Mouse (Mus musculus) urinary bladder, adult 2 months (tissue): ENCODE results near the gene Rpl35a. TPM values are rescaled to one million over a fixed set of nuclear protein-coding genes. Genes with fewer than 3 reads are reported as not detected.
A peak's percentile ranks its signal among the peaks of the same experiment; 100 is the strongest.
"Not testable (repeated sequence)": the region's sequence is repeated elsewhere in the genome, so short reads cannot be mapped to it uniquely, and the experiment has no call there.

Experiments used
- DNase-seq: peaks from one replicate; pipeline ENCODE4 v3.0.0; 2022; ENCODE audit warnings: low spot score
- polyA plus RNA-seq: library from polyadenylated mRNA; depleted of rRNA; stranded (reverse); fragments of >200 nt; gene quantifications from 2 replicates; pipeline ENCODE4 v1.2.3, GENCODE M21; 2012

Gene Rpl35a
- polyA plus RNA-seq, 1 experiment = 1,643 TPM

DNA sequence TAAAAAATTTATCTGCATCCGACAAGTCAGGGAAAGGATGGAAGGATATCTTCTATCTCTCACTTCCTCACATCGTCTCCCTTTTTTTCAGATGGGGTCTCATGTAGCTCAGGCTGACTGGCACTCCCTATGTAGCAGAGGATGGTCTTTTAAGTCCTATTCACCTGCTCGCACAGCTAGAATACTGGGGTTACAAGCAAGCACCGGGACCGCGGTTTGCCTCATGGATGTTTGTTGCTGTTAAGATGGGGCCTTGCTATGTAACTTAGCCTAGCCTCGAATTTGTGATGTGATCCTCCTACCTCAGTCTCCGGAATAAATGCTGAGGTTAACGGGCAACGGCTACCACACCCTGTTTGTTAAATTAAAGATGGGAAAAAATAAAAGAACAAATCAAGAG lies 598 bp upstream of the Rpl35a start:
- DNase-seq = no peak

DNA sequence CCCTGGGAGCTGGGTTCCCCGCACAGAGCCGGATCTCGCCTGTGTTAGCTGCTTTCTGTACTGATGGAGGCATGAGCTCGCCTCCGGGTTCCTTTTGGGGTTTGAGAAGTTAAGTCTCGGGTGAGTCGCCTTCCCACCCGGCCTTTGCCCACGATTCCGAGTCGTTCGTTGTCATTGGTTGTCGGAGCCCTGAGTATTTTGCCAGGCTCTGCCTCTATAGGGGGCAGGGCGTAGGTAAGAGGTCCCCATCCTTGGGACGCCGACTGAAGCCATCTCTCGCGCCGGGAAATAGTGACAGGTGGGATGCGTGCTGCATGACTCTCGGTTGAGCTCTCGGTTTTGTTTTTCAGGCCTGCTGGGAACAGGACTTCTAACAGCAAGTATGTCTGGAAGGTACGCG lies 533 bp downstream of the Rpl35a start:
- DNase-seq = no peak

DNA sequence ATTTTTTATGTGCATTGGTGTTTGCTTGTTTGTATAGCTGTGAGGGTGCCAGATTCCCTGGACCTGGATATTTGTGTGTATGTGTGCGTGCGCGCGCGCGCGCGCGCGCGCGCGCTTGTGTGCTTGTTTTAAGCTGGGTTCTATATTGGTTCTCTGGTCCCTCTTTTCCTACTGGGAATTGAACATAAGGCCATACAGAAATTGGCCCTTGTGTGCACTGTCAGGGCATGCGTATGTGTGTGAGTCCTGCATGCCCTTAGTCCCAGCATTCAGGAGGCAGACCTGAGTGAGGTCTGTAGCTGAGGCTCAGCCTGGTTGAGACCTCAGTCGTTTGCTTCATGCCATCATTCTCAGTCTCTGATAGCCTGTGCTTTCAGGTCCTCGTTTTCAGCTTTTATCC lies 1.8 kb downstream of the Rpl35a start:
- no peak for DNase-seq

DNA sequence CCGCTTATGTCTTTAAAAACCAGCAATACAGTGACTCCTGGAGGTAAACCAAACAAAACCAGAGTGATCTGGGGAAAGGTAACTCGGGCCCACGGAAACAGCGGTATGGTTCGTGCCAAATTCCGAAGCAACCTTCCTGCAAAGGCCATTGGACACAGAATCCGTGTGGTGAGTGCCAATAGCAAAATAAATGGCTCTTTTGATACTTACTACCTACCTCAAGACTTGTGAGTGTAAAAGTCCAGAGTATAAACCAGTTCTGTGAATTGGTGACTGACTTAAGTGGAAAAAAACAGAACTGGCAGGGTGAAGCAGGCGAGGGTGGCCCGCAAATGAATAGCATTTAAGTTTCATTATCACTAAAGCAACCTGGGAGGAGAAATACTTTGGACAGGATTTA lies 2.4 kb downstream of the Rpl35a start:
- not testable (repeated sequence) for DNase-seq

DNA sequence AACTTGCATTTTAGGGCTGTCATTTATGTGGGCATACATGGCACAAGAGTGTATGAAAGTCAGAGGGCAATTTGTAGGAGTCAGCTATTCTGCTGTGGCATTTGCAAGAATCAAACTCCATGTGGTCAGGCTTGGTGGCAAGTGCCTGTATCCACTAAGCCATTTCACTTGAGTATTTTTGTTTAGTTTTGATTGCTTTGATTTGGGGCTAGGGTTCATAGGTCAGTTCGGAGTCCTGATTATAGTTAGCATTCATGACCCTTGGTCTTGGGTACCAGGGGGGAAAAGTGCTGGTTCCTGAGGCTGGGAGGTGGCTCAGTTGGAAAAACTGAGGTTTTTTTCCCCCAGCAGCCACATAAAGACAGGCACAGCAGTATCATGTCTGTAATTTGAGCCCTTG lies 3.2 kb downstream of the Rpl35a start:
- DNase-seq = no peak

DNA sequence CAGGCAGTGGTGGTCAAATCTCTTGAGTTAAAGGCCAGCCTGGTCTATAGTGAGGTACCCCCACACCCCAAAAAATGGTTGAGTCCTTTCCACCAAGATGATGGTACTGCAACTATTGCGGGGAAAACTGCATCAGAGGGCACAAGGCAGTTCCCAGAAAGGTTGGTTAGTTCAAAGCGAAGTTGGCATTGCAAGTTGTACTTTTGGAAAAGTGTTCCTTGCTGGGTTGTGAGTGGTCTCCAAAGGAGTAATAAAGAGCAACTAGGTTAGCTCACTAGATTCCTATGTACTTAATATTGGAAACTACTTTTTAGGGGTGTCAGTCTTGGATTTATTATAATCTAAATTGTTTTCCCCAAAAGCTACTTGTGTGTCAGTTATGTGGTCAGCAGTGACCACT lies 4.7 kb downstream of the Rpl35a start:
- DNase-seq = no peak

DNA sequence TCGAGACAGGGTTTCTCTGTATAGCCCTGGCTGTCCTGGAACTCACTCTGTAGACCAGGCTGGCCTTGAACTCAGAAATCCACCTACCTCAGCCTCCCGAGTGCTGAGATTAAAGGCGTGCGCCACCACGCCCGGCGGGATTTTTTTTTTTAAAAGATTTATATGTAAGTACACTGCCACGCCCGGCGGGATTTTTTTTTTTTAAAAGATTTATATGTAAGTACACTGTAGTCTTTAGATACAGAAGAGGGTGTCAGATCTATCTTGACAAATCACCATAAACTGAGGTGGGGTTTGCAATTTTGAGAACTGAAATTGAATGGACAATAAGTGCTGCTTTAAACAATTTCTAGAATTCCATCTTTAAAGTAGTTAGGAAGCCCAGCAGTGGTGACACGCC lies 5.1 kb downstream of the Rpl35a start:
- no peak for DNase-seq

DNA sequence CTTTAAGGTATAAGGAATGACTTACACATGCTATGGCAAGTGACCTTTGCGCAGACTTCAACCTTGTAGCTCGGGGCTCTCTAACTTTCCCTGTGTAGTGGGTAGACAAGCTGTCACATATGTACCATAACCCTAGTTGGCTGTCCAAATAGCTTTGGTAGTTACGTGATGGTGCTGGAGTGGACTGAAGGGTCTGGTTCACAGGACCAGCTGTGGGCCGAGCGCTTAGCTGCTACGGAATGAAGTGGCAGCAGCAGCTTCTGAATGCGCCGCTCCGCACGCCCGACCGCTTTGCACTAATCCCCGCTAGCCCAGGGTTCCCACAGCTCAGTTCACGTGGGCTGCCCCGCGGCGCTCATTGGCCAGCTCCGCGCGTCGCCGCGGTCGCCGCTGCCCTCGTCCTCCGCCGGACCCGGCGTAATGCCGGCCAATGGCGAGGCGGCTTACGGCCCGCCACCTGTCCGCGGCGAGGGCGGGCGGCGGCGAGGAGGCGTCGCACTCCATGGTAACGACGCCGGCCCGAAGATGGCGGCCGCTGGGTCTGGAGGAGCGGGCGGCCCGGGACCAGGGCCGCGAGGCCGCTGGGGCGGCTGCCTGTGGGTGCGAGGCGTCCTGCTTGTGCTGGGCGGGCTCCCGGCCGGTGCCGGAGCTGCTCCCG lies 5.9 kb downstream of the Rpl35a start, which contains the start of gene Lmln:
Lmln (plus strand) TSS at position 498 of the 658 bp plus-strand sequence.
- DNase-seq = peak; percentile 77

DNA sequence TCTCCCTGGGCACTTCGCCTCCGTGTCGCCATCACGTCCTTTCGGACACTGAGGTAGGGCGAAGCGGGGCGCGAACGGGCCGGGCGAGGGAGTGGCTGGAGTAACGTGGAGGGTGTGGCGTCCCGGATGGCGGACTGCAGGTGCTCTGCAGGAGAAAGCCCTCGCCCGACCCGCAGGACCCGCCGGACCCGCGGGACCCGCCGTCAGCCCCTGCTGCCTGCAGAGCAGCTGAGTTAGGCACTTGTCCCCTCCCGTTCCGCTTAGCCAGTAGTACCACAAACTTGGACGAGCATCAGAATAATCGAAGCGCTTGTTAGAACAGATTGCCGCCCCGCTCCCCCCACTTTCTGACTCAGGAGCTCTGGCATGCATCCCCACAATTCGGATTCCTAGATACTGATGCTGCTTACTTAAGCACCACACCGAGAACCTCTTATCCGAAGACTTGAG lies 6.5 kb downstream of the Rpl35a start:
- no peak for DNase-seq

DNA sequence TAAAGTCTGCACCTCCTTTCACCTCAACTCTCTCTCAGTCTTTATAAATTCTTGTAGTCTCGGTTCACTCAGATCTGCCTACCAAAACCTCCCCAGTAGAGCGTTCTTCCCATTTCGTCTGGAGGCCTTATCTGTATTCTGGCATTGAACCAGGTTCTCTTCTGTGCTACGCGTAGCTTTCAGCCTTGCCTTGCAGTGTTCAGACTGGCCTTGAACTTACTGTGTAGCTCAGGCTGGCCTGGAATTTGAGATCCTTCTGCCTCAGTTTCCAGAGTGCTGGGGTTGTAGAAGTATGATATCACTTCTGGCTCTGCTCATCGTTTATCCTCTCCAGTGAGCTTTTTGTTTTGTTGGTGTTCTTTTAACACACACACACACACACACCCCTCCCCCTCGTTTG lies 7.0 kb downstream of the Rpl35a start:
- DNase-seq = no peak

DNA sequence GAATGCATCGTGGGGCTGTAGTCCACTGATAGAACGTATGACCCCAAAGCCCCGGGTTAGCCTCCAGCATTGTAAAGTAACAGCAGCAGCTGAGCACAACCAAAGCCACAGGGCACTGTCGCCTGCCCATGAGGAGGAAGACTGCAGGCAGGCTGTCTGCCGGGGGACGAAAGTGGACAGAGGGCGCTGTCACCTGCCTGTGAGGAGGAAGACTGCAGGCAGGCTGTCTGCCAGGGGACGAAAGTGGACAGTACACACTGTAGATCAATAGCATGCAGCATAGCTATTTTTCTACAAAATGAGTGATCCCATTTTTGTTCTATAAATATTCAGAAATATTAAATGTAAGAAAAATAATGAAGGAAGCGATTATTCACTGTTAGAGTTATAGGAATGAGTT lies 8.4 kb downstream of the Rpl35a start:
- DNase-seq = no peak

DNA sequence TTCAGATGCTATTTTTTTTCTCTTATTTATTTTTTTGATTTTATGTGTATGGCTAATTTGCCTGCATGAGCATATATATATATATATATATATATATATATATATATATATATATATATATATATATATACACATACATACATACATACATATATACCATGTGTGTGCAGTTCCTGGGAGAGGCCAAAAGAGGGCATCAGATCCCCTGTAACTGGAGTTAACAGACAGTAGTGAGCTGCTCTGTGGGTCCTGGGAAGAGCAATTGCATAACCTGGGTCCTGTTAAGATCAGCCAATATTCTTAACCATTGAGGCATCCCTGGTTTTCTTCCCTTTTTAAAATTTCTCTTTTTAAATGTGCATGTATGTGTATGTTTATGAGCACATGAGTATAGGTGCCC lies 14.7 kb downstream of the Rpl35a start:
- no peak for DNase-seq

DNA sequence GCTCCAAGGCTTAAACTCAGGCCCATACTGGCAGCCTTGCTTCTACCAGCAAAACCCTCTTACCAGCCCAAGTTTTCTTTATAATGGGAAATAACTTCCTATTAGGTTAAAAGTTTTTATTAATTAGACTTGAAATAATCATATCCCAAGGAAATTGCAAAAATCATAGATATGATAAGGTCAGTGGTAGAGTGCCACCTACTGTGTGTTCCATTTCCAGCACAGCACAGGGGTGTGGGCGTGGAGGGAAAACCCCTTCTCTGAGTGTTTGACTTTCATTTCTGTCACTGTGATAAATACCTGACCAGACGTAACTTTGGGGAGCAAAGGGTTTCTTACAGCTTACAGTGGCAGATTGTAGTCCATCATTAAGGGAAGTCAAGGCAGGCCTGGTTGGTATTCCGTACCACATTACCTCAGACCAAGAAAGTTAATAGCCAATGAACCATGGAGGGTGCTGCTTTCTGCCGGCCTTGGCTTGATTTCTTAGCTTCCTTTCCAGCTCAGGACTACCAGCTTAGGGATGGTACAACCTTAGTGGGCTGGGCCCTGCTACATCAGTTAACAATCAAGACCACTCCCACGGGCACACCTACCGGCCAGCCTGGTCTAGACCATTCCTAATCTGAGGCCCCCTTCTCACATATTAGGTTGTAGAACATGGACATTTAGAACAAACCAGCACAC lies 16.8 kb downstream of the Rpl35a start:
- DNase-seq = no peak

DNA sequence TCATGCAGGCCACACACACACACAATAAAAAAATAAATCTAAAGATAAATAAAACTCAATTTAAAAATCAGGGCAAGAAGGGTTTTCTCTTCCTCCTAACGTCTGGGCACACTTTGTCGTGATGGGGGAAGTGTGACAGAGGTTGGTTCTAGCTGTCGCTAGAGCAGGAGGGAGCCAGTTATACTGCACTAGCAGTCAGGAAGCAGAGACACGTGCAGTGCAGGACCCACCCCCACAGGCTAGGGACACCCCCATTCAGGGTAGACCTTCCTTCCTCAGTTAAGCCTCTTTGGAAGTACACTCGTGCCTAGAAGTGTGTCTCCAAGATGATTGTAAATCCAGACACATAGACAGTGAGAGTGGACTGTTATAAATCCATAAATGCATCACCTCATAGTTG lies 18.7 kb downstream of the Rpl35a start:
- DNase-seq = no peak

DNA sequence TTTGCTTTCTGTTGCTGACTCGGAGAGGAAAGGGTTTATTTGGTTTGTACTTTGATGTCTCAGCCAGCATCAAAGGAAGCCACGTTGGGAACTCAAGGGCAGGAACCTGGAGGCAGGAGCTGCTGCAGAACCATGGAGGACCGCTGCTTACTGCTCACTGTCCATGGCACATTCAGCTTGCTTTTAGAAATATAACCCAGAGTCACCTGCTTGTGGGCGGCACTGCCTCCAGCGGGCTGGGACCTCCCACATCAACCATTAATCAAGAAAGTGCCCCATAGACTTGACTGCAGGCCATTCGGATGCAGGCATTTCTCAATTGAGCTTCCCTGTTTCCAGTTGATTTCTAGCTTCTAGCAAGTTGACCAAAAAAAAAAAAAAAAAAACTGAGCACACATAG lies 19.8 kb downstream of the Rpl35a start:
- DNase-seq = no peak

DNA sequence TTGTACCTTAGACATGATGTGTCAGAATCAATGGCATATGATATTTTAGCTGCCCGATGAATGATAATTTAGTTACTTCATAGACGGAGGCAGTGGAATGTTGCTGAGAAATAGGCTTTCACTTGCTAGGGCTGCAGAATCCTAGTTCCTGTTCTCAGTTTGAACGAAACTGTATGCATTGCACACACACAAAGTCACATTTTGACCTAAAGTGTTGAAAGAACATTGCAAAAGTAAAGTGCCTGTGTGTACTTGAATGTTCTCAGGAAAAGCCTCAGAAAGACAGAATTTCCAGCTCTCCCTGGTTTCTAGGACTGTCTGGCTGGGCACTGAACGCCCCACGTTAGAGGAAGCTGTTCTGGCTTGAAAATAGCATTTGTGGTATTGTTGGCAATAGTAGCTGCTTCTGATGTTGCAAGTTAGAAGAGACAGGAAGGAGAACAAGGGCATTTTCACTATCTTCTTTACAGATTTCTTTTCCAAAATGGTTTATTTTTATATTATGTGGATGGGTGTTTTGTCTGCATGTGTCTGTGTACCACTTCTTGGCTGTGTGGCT lies 20.9 kb downstream of the Rpl35a start:
- DNase-seq = no peak

DNA sequence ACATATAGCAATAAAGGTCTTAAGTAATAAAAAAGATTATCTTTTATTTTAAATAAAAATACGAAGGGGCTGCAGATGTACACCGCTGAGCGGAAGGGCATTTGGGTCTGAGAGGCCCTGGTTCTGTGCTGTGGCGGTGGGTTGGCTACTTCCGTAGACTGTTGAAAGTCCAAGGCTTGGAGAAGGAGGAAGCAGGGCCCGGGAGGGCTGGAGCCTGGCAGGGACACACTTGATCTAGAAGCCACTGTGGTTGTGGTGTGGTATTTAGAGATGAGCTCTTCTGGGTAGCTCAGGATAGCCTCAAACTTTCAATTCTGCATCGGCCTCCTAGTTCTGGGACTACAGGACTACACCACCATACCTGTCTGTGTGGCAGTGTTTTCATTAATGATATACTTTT lies 23.8 kb downstream of the Rpl35a start:
- no peak for DNase-seq

DNA sequence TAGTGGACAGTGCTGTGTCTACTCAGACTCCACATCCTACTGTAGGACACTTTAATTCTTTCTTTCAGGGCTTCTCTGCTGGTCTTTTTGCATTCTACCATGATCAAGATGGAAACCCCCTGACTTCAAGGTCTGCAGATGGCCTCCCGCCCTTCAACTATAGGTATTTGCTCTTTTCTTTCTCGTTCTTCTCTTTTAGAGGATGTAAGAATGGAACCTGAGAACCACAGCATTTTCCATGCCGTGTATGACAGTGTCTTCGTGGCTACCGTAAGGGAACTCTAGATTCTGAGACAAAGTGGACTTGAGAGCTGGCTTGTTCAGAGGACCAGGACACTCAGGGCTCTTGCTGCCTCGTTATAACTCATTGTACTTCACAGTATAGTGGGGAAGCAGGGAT lies 26.7 kb downstream of the Rpl35a start:
- no peak for DNase-seq

DNA sequence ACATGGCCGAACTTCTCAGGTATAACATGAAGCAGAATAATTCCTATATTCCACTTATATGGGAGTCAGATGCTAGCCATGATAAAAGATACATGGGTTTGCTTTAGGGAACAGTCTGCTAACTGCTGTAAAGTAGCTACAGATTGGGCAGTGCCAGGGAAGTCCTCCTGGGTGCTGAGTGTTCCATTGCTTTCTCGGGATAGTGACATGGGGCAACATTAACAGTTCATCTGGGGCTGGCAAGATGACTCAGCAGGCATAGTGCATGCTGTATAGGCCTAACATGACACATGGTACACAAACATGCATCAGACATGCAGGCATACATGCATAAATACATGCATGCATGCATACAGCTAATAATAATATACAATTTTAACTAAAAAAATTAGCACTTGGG lies 27.7 kb downstream of the Rpl35a start:
- DNase-seq = no peak

DNA sequence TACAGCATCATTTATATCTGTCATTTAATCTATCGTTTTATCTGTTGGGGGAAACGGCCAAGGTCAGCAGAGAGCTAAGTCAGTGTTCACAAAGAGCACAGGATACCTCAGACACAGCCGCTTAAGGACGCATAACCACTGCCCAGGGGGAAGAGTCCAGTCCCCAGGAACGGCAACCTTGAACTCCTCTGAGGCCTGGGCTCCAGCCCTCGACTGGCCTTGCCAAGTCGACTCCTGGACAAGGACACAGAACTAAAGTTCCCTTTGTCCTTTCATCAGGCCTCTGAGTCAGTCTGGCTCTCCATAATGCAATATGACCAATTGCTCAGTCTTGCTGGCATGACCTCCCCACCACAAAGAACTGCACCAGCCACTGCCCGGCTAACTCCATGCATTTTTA lies 29.4 kb downstream of the Rpl35a start:
- DNase-seq = no peak
